Mouse (Mus musculus) cerebellum, adult 2 months (tissue): ENCODE measurements around the gene Dhrs7b.

Experiments
- CTCF ChIP-seq: fragments of 200-500 bp; IDR thresholded peaks from 2 replicates; pipeline ENCODE4 v1.5.1; 2011; ENCODE audit warnings: low read depth, mild to moderate bottlenecking, control low read depth, low read length, moderate library complexity, borderline replicate concordance; ENCODE audit not compliant: insufficient read depth
- POLR2A ChIP-seq: fragments of 200-500 bp; IDR thresholded peaks from 2 replicates; pipeline ENCODE4 v1.6.1; 2011; ENCODE audit warnings: low read length, control low read depth, borderline replicate concordance; ENCODE audit not compliant: insufficient read depth

DNA sequence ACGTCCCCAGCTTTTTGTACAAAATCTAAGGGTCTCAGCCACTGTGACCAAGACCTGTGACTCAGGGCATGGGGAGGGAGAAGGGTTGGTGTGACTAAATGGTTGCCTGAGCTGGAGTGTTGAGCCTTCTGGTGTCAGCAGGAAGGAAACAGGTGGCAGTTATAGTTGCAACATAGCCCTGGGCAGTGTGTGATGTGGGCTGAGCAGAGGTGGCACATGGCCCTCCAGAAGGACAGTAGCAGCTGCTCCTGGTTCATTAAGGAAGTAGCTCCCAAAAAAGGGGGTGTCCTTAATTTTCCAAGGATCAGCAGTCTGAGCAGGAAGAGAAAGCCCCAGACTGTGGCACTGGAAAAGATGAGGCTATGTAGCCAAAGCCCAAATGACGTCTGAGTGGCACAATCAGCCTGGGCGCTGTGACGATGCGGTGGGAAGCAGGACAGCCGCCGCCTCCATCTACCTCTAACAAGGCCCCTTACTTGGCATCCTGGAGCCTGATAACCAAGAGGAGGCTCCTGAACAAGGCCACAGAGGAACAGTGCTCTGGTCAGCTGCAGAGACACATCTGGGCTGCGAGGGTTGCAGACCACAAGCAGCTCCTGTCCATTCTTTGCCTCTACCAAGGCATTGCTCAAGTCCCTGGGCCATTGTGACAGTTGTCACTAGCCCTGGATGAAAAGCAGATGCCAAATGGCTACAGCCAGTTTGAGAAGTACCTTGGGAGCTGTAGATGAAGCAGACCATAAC is 46.1 kb upstream of the Dhrs7b start:
- no peak for TF ChIP-seq CTCF
- no peak for TF ChIP-seq POLR2A
